Mouse (Mus musculus): ENCODE results near the gene Cacna1s.

GRCm38 (mm10) chr1:136167657-136168056 is 115.1 kb downstream of the Cacna1s start:
- TF ChIP-seq POLR2A (IDR thresholded peaks at IDR 0.05; ENCODE audit: borderline replicate concordance, extremely low read depth, insufficient read depth, insufficient read length, poor library complexity, severe bottlenecking) (no peak), CTCF (IDR thresholded peaks at IDR 0.05; ENCODE audit: borderline replicate concordance, extremely low read depth, insufficient read depth, insufficient read length) (0 out of 2 replicates have a peak, but pooled peaks have one; percentile 25)

Measured in brain, embryonic 14.5 days (tissue).